Mouse (Mus musculus): Measurements from ENCODE around the gene Ear14.
"Not testable (repeated sequence)": the region's sequence is repeated elsewhere in the genome, so short reads cannot be mapped to it uniquely, and the experiment has no call there.

Ear14 gene

DNA sequence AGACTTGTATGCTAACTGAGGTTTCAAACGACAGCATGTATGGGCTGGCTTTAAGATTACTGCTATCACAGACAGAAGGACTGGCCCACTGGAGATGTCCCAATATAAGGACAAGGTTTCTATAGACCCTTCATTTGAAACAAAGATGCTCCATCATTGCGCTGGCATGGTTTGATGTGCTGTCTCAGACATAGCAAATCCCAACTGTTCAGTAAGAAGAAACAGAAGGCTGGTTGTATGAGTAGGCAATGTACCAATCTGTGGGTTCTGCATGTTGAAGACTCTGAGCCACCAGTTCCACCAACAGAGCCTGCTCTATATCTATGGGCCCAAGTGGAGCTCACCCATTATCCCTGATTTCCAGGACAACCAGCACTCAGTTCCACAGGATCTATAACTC, at the start of gene Ear14:
Gene Ear14, plus strand, starts transcription at position 277 of the 400 bp plus-strand sequence.
- DNase-seq, result no peak

DNA sequence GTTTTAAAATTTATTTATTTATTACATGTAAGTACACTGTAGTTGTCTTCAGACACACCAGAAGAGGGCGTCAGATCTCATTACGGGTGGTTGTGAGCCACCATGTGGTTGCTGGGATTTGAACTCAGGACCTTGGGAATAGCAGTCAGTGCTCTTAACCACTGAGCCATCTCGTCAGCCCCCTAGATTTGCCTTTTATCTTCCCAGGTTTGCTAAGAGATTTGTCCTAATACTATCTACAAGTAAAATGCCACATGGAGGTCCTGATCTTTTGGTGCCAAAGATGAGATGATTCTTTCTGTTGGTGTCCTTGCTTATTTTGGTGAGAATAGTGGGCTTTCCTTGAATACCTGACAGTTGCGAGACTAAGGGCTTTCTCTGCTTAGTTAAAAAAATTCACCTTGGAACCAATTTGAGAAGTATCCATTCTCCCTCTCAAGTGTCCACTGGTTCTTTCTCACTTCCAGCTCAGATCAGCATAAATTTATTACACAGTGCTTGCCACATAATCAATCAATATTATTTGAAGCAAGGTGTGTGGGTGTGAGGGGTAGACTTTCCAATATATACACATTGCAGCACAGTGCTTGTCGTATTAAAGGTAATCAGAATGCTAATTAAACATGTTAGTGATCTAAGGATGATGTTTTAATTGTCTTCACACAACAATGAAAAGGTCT, 47.0 kb upstream of the Ear14 start:
- no peak for DNase-seq

GRCm38 (mm10) chr14:51156736-51157068, 46.5 kb upstream of the Ear14 start:
- no peak for DNase-seq

DNA sequence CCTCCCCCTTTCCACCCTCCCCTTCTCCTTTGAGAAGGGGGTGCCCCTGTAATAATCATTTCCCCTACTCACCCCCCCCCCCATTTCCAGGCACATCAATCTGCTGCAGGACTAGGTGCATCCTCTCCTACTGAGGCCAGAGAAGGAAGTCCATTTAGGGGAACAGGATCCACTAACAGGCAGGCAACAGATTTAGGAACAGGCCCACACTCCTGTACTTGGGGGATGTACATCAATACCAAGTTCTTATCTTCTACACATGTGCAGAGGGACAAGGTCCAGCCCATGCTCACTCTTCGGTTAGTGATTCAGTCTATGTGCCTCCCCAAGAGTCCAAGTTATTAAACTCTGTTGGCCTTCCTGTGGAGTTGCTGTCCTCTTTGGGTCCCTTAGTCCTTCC, 46.1 kb upstream of the Ear14 start:
- no peak for DNase-seq

DNA sequence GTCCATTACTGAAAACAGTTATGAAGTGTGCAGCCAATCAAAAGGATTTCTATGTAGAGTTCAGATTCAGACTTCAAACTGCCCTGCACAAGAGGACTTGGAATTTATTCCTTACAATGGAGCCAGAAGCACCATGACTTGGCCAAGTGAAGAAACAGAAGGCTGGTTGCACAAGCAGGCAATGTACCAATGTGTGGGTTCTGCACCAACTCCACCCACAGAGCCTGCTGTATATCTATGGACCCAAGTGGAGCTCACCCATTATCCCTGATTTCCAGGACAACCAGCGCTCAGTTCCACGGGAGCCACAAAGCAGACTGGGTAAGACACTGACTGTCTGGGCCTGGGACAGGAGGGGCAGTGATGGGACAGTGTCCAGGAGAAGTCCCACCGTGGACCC, 41.2 kb upstream of the Ear14 start, which contains the start of gene Rnase2b:
Gene Rnase2b, plus strand, starts transcription at position 285 of the 400 bp plus-strand sequence.
- not testable (repeated sequence) for DNase-seq

- DNase-seq, result not testable (repeated sequence)
Measured at GRCm38 (mm10) chr14:51163323-51163722, 39.9 kb upstream of the Ear14 start.

GRCm38 (mm10) chr14:51165435-51165834, 37.8 kb upstream of the Ear14 start:
- no peak for DNase-seq

DNA sequence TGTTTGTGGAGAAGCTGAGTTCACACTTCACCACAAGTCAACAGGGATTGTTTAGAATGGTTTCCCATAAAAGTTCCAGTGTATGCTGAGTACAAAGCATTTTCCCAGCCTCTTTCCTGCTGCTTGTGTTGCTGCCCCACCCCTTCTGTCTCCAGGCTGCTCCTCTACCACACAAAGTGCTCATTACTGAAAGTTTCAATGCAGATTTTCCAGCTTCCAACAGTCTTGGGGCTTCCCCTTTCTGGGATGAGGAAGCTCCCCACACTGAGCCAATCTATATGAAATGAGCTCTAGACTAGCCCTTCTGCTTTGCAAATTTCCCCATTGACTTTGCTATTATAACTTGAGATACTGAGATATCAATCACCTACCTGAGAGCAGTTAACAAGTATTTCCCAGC, 37.1 kb upstream of the Ear14 start:
- no peak for DNase-seq

- DNase-seq, result peak; percentile 68
Measured at GRCm38 (mm10) chr14:51172095-51172865, 30.9 kb upstream of the Ear14 start.

DNA sequence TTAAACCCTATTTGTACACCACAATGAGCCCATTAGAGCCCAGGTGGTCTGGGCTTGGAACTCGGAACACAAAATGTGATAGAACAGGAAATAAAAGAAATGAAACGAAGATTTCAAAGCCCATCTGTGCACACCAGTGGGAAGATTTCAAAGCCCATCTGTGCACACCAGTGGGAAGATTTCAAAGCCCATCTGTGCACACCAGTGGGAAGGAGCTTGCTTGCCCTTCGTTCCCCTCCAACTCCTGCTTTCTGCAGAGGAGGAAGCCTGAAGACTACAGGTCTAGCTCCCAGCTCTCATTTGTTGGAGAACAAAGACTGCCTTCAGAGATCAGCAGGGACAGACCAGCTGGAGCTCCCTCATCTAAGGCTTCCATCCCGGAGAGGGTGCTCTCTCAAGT, 30.2 kb upstream of the Ear14 start:
- DNase-seq, result not testable (repeated sequence)

DNA sequence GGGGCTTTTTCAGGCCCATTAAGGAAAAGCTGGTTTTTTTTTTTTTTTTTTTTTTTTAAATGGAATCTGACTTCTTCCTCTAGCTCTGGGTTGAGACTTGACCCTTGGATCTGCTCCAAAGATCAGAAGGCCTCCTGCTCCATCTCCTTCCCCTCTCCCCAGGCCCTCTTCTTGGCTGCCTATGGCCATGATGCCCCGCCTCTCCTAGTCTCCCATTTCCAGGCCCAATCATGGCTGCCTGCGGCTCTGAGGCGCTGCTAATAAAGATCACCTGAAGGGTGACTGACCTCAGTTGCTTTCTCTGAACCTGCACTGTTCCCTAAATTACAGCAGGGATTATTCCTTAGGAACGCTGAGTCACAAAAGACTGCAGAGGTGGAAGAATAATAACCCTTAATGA, 29.3 kb upstream of the Ear14 start:
- DNase-seq, result peak in 1 of 2 experiments; percentile 11

DNA sequence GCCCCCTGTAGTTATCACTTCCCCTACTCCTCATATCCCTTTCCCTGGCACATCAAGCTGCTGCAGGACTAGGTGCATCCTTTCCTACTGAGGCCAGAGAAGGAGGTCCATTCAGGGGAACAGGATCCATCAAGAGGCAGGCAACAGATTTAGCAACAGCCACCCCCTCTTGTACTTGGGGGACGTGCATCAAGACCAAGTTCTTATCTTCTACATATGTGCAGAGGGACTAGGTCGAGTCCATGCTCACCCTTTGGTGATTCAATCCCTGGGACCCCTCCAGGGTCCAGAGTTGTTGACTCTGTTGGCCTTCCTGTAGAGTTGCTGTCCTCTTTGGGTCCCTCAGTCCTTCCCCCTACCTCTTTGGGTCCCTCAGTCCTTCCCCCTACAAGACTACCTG, 22.1 kb upstream of the Ear14 start:
- not testable (repeated sequence) for DNase-seq

- no peak for DNase-seq
Measured at GRCm38 (mm10) chr14:51195681-51196080, 7.5 kb upstream of the Ear14 start.

DNA sequence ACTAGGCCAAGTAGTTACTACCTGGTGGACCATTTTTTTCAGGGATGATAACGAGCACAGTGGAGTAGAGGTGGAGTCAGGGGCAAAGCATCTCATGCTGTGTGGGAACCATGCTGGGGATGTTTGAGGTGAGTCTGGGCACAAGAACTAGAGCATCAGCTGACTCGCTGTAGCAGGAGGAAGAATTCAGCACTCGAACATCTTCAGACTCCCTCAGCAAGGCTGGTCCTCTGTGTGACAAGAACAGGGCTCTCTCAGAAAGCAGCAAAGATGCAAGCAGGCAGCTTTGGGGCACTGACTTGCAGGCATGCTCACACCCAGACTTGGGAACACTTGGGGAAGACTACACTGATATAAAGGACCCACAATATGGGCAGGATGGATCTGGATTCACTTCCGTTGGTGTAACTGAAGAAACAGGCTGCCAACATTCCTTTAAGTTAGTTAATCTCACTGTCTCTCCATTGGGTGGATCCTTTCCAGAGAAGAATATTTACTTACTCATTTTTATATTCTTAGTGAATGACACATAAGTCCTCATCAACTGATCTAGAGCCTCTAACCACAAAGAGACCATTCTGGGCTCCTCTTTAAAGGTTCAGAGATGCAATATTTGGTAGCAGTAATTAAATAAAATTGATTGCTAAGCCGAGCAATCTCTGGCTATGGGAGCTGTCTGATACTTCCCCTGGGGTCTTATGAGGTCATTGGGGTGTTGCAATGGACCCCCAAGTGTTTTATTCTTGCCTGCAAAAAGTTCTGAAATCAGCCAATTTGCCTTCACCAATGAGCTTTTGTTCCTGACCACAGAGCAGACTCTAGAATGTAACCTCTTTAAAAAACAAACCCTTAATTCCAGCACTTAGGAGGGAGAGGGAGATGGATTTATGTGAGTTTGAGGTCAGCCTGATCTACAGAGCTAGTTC, 3.8 kb upstream of the Ear14 start, which contains the start of gene Ang2:
Gene Ang2, minus strand, starts transcription at position 51 of the 926 bp plus-strand sequence.
- DNase-seq, result no peak

DNA sequence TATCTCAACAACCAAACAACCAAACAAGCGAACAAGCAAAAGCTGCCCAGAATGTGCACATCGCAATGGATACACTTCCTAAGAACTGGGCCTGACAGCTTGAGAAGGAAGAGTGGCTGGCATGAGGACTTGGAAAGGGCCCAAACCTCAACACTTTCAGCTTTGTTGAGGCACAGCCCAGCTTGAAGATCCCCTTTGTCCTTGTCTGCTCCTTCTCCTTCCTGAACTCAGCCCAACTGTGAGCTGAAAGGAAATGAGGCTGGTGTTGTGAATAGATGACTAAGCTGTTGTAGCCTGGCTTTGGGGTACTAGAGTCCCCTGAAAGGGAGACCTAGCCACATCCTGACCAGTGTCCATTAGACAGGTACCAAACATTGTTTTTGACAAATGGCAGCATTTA, 3.1 kb upstream of the Ear14 start:
- no peak for DNase-seq

DNA sequence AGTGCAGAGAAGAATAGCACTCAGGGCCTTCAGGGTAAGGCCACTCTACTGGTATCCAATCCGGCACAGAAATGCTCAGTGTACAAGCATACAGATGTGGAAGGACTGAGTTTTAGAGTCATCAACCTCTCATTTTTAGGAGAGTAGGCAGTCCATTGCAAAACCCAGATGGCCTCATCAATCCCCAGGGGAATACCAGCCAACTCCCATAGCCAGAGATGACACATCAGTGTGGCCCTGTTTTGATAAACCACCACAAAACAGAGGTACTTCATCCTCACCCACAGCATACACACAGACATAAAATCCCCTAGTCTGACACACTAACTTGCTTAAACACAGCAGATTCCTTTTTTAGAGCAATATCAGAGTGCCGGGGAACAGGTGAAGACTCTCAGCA, 2.7 kb upstream of the Ear14 start:
- no peak for DNase-seq

GRCm38 (mm10) chr14:51220075-51220474, 16.9 kb downstream of the Ear14 start:
- not testable (repeated sequence) for DNase-seq

GRCm38 (mm10) chr14:51229657-51230056, 26.5 kb downstream of the Ear14 start:
- DNase-seq, result not testable (repeated sequence)

GRCm38 (mm10) chr14:51237488-51237887, 34.3 kb downstream of the Ear14 start:
- DNase-seq, result not testable (repeated sequence)

DNA sequence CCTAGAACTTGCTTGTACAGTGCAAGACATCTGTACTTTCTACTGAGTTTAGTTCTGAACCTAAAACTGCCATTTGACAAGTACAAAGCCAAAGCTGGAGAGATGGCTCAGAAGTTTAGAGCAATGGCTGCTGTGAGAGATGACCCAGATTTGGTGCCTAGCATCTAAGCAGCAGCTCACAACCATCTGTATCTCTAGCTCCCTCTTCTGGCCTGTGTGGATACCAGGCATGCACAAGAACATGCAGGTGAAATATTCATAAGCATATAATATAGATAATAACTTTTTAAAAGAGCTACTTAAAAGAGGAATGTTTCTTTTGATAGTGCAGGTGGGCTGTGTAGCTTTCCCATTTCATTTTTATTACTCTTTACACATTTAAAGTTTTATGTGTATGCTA, 37.7 kb downstream of the Ear14 start:
- peak; percentile 21 to 53 for DNase-seq

DNA sequence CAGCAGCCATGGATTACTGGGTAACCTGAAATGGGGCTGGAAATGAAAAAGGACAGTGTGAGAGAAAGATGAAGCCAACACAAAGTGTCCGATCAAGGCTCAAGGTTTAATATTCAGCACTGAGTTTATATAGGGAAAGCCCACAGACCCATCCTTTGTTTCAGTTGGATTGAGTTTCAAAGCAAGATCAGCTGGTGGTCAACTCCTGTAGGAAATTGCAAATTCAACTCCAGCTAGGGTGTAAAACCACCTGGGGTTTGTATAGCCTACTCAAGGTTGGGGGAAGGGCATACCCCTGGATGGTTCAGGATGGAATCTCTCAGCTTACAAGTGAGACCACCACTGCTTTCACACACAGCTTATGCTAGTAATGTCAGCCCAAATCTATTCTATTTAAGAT, 44.5 kb downstream of the Ear14 start:
- DNase-seq, result no peak

DNA sequence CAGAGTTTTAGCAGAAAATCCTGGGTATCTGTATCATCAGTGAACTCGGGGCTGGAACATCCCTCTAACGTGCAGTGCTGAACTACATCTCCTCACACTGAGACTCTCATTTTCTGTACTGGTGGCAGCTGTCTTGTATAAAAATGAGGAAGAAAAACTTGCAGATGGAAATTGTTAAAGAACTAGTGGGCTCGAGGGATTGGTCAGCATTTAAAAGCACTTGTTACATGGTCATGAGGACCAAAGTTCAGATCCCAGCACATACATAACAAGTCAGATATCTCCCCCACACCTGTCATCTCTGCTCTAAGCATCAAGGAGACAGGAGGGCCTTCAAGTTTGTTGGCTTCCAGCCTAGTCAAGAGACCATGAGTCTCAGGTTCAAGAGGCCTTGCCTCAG, 47.2 kb downstream of the Ear14 start:
- DNase-seq, result no peak

DNA sequence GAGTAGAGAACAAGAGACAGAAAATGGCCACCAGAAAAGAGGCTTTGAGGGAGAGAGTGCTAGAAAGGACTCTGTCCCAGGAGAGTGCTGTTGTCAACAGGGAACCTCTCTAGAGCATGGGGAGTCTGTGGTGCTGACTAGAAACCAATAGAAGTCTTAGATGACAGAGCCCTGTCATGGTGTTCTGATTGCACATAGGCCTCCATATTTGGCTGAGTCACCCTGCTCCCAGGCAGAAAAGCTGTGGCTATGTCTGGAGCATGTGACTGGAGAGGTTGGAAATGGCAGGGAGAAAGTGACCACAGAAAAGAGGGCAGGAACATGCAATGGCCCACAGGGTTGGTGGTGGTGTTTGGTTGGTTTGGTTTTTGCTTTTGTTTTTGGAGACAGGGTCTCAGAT, 49.0 kb downstream of the Ear14 start:
- not testable (repeated sequence) for DNase-seq

All from kidney, postnatal 4 days (tissue).